Mouse (Mus musculus) urinary bladder, postnatal 10 days (tissue): ENCODE results near the gene Slc1a5.
A peak's percentile ranks its signal among the peaks of the same experiment; 100 is the strongest.

ENCODE experiments used
- DNase-seq: peaks from one replicate; pipeline ENCODE4 v3.0.0; 2022; ENCODE audit warnings: low spot score

Gene Slc1a5

DNA sequence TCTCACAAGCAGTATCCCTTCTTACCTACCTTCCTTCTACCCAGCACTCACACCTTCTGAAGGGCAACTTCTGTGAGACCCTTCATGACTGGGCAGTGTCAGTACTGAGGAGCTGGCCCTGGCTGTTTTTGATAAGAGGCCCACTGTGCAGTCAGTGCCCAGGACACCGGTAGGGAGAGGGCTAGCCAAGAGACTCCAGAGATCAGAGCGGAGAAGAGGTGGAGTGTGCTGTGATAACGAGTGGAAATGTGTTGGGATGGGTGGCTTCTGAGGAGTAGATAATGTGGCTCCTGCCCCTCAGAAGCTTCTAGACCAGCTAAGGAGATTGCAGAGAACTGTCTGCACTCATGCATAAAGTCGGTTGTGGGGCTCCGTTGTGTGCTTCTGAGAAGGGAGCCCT, 38.7 kb downstream of the Slc1a5 start:
- DNase-seq: no peak

DNA sequence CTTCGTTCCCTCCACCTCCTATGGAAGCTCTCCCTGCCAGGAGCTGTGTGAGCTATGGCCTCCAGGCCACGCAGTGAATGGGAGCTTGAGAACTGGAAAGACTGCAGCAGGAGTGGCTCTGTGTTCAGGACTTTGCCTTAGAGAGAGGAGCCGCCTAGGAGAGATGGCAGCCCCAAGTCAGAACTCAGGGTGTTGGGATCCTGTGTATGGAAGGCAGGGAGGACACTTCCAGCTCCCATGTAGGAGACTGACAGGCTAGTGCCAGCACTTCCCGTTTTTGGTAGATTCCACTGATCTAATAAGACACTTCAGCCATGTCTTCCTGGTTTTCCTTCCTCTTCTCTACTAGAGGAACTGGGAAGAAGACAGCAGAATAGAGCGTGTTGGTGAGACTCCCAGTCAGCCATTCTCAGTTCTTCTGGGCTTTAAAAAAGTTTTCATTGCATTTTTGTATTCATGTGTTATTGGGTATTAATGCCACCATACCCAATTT, 39.2 kb downstream of the Slc1a5 start:
- DNase-seq: no peak

DNA sequence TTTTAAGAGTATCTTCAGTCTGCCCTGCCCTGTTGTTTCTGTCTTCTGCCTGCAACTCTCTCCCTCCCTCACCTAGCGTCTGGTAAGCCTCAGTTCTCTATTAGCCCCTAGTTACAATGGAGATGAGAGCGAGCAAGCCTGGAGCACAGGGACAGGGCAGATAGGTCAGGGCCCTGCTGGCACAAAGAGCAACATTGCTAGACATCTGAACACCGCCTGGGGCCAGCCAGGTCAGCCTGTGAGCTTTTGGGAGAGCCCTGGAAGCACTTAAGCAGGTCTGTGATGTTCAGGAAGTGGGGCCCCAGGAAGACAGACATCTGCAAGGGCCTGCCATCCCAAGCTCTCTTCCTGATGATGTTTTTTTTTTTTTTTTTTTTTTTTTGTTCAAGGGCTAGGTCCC, 40.0 kb downstream of the Slc1a5 start:
- DNase-seq: no peak

DNA sequence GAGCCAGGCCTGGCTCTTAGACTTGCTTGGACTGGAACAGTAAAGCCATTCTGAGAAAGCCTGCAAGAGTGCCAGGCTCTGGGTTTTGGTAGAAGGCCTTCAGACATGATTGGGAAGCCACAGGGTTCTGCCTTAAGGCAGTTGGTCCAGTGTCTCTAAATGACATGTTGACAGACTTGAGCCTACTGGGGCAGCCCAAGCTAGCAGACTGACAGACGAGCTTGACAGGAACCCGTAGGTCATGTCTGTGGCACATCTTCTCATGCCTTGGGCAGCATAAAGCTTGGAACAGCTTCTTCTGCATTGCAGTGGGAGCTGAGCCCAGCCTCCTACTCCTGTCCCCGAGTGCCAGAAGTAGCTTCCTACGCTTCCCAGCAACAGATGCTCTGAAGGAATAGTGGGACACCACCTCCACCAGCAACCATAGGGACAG, 40.5 kb downstream of the Slc1a5 start:
- no peak for DNase-seq

DNA sequence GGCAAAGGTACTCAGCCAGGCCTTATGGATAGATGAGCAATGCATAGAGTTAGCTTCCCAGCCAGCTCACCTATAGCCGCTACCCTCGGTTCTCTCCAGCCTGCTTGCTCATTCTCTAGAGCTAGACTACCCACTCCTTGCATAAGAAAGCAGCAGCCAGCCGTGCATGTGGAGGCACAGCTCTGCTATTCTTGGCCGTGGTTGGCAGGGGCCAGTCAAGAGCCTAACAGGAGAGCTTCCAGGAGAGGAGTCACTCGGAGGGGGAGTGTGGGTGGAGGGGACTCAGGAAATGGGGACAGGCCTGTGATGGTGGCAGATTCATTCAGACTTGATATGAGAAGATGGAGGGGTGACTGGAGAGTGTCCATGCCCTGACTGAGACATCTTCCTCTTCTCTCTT, 42.6 kb downstream of the Slc1a5 start:
- DNase-seq: no peak

DNA sequence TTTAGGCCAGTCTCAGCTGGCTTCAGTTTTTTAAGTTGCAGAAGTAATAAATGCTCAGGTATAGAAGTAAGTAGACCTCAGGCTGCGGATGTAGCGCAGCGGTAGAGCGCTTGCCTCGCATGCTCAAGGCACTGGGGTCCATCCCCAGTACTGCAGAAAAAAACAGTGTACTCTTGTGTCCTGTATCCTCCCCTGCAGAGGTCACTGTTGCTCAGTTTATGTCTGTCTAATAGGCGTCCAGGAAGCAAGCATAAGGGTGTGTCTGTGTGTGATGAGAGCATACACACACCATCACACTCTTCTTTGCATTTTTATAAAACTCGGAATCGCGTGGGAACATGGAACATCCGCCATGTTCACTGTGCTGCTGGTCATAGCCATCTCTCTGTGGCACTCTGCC, 44.6 kb downstream of the Slc1a5 start:
- no peak for DNase-seq

DNA sequence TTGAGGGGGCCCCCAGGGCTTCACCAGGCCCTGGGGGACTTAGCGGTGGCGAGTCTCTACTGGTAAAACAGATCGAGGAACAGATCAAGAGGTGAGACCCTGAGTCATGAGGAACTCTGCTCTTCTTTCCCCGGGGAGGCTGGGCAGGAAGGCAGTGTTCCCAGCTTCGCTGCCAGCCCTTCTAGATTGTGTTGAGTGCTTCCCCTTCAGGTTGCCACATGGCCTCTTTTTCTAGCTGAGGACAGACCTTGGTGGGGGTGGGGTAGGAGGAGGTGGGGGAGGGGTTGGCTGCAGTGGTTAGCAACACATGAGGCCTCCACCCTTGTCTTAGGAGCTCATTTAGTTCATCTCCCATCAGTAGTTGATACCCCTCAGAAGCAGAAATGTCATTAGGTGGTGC, 45.4 kb downstream of the Slc1a5 start:
- DNase-seq: no peak

DNA sequence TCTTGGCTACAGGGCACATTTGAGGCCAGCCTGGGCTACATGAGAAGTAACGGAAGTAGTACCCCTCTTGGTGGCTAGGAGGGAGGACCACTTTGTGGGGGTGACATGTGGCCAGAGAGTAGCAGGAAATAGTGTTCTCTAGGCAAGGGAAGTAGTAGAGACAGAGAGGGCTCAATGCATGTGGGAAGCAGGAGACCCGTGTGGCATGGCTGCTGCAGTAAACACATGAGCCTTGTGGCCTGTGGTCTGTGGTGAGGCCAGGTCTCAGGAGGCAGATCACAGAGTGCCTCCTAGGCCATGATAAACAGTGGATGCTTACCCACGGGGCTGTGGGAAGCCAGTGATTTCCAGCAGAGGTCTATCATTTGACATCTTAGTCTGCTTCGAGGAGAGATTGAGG, 46.1 kb downstream of the Slc1a5 start:
- DNase-seq: no peak

DNA sequence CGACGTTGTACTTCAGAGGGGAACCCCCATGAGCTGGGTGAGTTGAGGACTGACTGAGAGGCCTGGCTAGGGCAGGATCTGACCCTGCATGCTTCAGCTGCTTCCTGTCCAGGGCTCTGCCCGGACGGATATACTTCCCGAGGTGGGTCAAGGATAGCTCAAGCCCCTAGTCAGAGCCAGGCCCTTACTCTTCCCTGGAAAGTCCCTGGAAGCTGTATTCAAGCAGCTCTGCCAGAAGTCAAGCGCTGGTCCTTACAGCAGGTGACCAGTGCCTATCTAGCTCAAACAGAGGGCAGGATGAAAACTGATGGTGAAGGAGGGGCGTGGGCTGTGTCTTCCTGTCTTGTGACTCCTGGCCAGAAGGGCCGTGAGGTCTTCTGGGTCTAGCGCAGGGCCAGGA, 49.3 kb downstream of the Slc1a5 start:
- no peak for DNase-seq

DNA sequence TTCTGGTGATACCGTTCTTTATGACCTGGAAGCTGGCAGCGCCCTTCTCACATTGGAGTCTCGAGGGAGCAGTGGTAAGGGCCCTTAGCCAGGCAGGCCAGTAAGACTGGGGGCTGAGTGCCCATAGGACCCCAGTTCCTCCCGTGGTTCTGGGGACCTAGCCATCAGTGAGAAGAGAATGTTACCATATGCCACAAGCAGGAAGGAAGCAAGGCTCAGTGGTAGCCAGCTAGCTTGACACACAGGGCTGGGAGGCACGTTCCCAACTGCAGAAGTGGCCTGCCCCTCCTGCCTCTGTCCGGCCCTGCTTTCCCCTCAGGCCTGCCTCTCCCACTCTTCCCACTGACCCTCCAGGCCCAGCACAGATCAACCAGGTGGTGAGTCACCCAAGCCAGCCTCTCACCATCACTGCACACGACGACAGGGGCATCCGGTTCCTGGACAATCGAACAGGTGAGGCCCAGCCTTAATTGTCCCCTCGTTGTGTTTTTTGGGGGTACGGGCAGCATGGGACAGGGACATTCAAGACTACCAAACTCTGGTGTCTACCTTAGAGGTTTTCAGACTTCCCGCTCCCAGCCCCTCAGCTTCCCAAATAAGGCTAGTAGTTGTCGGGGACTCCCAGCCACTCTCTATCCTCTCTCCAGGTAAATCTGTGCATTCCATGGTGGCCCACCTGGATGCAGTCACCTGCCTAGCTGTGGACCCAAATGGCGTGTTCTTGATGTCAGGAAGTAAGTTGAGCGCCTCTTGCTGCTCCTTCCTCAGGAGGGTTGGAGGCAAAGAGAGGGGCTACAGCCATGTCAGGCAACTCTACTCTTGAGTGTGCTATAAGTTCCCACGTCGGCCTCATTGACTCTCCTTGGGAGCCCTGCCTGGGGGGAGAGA, 57.0 kb downstream of the Slc1a5 start:
- DNase-seq: no peak

DNA sequence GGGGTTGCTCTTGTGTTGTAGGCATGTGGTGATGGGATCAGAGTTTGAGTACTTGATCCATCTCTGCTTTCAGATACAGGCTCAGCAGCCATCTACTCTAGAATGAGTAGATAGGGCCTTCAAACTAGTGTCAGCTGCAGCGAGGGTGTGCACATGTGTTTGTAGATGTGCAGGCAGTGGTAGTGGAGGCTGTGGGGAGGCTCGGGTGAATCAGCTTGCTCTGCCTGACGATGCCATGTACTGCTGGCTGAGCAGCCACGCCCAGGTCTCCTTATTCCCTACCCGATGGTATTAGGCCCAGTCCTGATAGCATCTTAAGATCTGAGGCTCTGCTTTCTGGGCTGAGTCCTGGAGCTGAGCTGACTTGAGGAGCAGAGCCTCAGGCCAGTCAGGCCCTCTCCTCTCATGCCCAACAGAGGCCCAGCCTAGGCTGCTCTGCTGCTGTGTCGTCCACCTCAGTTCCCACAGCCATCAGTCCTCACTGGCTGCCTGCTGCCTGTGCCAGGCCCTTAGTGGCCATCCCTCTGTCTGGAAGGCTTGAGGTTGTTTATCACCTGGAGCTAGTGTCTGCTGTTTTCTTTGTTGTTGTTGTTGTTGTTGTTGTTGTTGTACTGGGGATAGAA, 57.8 kb downstream of the Slc1a5 start:
- no peak for DNase-seq

DNA sequence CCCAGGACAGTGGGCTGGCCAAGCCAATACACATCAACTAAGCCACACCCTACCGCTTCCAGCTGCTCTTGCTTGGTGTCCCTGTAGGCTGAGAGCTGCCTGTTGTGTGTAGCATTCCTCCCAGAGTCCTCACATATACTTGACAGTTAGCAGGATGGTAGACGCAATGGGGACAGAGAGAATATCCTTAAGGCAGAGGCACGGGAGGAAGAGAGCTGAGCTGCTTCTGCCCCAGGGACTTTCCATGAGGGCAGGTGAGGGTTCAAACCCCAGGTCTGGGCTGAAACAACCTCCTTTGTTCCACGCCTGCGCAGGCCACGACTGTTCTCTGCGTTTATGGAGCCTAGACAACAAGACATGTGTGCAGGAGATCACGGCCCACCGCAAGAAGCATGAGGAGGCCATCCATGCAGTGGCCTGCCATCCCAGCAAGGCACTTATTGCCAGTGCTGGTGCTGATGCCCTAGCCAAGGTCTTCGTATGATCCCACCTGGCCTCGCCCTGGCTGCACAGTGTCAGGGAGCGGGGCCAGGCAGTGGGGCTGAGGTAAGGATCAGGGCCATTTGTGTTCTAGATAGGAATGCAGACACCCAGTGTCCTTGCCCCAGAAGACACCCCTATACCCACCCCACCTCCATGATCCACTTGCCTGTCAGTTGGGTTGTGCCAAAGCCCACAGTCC, 58.4 kb downstream of the Slc1a5 start:
- no peak for DNase-seq

DNA sequence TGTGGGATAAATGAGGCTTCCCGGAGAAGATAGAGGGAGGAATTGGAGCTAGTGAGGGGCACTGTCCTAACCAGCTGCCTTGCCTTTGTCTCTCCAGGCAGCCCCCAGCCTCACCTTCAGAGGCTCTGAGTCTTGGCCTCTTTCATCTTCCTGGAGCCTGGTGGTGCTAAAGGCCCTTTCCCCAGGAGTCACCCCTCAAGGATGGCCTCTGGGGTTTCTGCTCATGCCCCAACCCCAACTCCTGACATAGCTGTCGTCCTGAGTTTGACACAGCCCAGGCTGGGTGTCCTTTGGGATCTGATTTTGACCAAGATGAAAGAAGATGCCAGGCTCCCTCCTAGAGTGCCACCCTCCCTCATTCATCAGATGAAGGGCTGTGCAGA, 59.0 kb downstream of the Slc1a5 start:
- DNase-seq: no peak

DNA sequence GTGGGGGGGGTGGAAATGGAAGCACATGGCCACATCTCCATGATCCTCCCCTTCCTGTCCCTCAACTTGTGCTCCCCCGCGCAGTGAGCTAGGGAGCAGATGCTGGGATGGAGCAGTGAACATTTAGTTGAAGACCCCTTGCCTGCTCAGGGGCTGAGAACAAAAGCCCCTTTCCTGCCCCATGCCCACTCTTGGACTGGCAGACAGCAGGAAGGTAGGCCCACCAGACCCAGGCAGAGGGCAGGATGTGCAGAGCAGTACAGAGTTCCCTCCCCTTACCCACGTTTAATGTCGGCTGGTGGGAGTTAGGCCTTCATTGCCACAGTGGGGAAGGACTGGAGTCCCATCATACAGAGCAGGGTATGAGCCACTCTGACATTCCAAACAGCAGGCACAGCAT, 59.9 kb downstream of the Slc1a5 start:
- no peak for DNase-seq

DNA sequence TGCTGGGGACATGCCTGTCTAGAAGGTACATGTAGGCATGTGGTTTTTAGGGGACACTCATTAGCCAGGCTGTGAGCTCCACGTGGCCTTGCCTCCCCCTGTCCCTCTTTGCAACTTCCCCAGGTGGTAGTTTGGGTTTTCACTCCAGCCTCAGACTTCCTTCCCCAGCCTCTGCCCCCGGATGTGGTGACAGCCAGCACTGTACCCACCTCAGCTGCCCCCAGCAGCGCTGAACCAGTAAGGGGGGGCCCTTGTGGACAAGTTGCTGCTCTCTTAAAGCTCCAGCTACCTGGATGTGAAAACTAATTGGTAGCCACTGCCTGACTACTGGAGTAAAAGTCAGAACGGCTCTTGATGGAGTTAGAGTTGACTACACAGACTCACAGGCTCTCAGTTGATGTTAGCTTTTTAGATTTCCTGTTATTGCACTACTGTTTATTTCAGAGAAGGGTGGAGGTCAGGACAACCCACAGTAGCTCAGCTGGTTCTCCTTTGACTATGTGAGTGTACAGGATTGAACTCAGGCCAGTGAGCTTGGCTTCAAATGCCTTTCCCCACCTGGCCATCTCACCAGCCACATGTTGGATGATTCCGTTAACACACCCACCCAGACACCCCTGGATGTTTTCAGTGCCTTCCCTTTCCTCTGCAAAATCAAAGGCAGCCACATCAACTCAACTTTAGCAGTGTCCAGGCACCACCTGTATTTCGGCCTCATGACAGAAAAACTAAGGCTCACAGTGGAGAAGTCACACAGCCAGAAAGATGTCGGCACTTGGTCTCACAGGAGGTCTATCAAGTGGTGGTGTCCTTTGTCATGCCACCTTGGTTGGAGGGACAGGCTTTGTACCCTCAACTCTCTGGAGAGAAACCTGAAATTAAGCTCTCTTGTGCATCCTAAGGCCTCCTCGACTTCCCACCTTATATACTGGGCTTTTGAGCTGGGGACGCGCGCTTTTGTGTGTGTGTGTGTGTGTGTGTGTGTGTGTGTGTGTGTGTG, 60.7 kb downstream of the Slc1a5 start:
- DNase-seq: no peak

DNA sequence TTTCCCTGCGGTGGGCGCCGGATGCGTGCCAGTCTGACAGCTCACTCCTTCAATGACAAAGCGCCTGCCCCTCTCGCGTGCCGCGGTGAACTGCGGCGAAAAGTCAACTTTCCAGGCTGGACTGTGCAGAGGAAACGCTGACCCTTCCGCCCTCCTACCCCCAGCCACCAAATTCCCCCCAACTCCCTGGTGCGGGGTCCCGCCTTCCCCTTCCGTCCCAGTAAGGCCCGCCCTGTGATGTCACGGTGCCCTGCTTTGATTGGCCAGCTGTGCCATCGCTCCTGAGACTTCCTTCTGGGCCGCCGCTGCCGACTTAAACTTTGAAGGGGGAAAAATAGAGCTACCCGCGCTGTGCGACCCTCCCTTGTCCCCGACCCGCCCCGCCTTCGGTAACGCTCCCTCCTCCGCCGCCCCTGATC, 61.5 kb downstream of the Slc1a5 start, which contains the start of gene Prkd2:
Prkd2 (plus strand) TSS at position 258 of the 419 bp plus-strand sequence.
- peak; percentile 70 for DNase-seq

DNA sequence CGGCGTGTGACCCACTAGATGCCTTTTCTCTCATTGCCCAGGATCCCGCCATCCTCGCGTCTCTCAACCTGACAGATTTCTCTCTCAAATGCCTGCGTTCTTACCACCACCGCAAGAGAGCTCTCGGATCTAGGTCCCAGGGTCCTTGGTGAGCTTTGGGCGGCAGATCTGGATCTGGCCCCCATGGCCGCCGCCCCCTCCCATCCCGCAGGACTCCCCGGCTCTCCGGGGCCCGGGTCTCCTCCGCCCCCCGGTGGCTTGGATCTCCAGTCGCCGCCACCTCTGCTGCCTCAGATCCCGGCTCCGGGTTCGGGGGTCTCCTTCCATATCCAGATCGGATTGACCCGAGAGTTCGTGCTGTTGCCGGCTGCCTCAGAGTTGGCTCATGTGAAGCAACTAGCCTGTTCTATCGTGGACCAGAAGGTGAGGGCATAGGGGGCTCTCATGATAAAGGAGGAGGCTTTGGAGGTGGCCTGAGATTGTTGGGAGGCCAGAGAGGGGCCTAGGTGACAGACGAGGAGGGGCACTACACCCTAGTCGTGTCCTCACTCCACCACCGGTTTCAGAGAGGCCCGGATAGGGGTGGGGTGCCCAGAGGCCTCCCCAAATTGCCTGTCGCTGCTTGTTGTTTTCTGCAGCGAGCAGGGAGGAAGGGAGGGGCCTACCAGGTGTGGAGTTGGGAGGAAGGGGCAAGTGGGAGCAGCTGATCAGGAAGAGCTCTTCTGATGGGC, 62.5 kb downstream of the Slc1a5 start:
- no peak for DNase-seq

DNA sequence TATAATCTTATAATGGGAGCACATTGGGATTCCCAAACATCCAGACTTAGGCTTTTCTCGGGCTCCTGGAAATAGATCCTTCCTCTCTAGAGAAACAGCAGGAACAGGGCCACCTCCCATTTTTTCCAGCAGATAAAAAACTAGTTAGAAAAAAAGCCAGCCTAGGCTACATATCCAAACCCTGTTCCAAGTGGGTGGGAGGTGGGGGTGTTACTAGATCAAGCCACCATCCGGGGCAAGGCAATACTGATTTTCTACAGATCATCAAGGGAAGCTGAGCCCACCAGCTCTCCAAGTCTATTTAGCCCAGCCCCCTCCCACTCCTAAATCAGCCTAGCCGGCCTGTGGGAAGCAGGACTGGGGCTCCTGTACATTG, 63.5 kb downstream of the Slc1a5 start:
- no peak for DNase-seq

DNA sequence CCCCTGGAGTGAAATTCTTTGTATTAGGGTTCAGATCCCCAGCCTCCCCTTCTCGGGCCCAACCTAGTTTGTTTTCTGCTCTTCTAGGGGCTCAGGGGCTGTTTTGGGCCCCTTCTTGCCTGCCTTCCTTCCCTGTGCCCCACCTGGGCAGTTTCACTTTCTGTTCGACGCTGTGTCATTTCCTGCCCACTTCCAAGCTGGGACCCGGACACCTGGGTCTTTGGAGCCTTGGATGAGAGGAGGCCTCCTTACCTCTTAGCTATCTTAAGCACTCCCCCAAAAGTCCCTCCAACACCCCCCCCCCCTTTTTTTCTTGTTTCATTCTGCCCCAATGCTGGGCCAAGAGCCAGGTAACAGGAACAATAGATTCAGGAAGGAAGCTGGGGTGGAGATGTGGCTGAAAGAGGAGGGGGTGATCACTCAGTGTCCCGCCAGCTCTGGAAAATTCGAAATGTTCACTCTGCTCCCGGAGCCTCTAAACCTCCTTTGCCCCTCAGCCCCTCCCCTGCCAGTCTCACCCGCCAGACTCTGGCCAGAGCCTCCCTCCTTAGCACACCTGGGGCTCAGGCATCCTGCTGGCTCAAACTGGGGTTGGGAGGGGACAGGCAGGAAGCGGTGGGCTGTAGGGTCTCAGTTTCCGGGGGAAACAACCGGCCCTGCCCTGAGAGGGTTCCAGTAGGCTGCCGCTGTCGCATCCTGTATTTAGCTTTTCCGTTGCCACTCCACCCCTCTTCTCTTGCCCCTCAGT, 64.1 kb downstream of the Slc1a5 start:
- no peak for DNase-seq

DNA sequence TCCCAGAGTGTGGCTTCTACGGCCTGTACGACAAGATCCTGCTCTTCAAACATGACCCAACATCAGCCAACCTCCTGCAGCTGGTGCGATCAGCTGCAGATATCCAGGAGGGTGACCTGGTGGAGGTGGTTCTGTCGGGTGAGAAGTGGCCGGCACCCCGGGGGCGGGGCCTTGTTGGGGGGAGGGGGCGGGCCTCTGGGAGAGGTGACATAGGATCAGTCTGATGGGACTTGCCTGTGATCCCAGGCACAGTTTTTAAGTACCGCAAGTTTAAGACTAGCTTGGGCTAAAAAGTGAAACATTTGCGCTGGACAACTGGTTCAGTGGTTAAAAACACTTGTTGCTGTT, 64.7 kb downstream of the Slc1a5 start:
- no peak for DNase-seq
